Comparison of ENCODE assay signal across 12 mouse cellular contexts in genomic region chr3:95734092-95734702, GRCm38 (mm10). TPM values are rescaled to one million over a fixed set of nuclear protein-coding genes. Genes with fewer than 3 reads are reported as not detected.
DNase-seq lines count a peak whose midpoint lies in the region; ATAC-seq and TF ChIP-seq lines count a peak whose summit lies in the region.
"Had no signal": no experiment of that assay in that cellular context is flagged by ENCODE, and none has a peak within 500 bp of the region (broad histone marks: within the 10 kb centered on the region; RNA-seq: fewer than 3 reads in every experiment).

No protein-coding gene starts in this region.

- no peaks in the 10 kb centered on the region for H3K27me3 ChIP-seq in C2C12 (ENCODE audit: control insufficient read depth, insufficient read depth, insufficient read length)
- no peaks in the 10 kb centered on the region for H3K27me3 ChIP-seq in intestine, postnatal 0 days (replicated peaks; ENCODE audit: control insufficient read depth, insufficient read depth, low read length)
- H3K27me3 ChIP-seq: hindbrain, embryonic 15.5 days; lung, embryonic 15.5 days had no signal

- WGBS in intestine, postnatal 0 days, result 61% methylated on average over 13 of the region's 13 CpGs

- no peaks in the 10 kb centered on the region for H3K9me3 ChIP-seq in intestine, postnatal 0 days (ENCODE audit: control insufficient read depth)
- H3K9me3 ChIP-seq: hindbrain, embryonic 15.5 days; lung, embryonic 15.5 days had no signal

- no peak overlapping the region for H3K4me3 ChIP-seq in C2C12 (ENCODE audit: insufficient read depth, poor library complexity, severe bottlenecking)
- H3K4me3 ChIP-seq in intestine, postnatal 0 days (ENCODE audit: low read depth, low read length), result no peak overlapping the region
- H3K4me3 ChIP-seq: hindbrain, embryonic 15.5 days; lung, embryonic 15.5 days had no signal

- H3K79me3 ChIP-seq in C2C12 (ENCODE audit: low read depth), result peaks cover 1% of the 10 kb centered on the region

- H3K79me2 ChIP-seq in C2C12 (ENCODE audit: control insufficient read depth, insufficient read depth), result peaks cover 35% of the 10 kb centered on the region

- TF ChIP-seq CTCF in C2C12 (IDR thresholded peaks at IDR 0.05; ENCODE audit: control insufficient read depth, insufficient read depth, insufficient read length), result no peak
- TF ChIP-seq CTCF in intestine, postnatal 0 days (IDR thresholded peaks at IDR 0.05; ENCODE audit: low read depth), result no peak

- no peak overlapping the region; the same call in 1 of the 2 replicates for H3K27ac ChIP-seq in intestine, postnatal 0 days (ENCODE audit: low read depth, low read length)
- H3K27ac ChIP-seq: hindbrain, embryonic 15.5 days; lung, embryonic 15.5 days had no signal

- H3K4me1 ChIP-seq in intestine, postnatal 0 days (replicated peaks; ENCODE audit: control insufficient read depth, insufficient read depth, low read length), result no peaks in the 10 kb centered on the region
- H3K4me1 ChIP-seq: hindbrain, embryonic 15.5 days had no signal

- peak; percentile 75 for DNase-seq in 3134 (ENCODE audit: extremely low read depth, insufficient read length, low spot score)
- peak; percentile 31 for DNase-seq in c-Kit-negative CD71-positive TER-119-positive erythroid progenitor cells, embryonic 14.5 days (ENCODE audit: low read depth, low spot score)
- DNase-seq in layer of hippocampus, postnatal 14 days (ENCODE audit: low spot score in 2 of 2), result no peak
- DNase-seq in cerebellum, adult 11 months, result no peak
- DNase-seq in kidney, postnatal 36 days, result no peak
- no peak for DNase-seq in thymus, postnatal 25 days
- DNase-seq: embryo, embryonic 11 days; layer of hippocampus, adult 9-11 months had no signal

- H3K4me2 ChIP-seq in intestine, postnatal 0 days (replicated peaks; ENCODE audit: low read depth), result no peak overlapping the region
- H3K4me2 ChIP-seq: hindbrain, embryonic 15.5 days; lung, embryonic 15.5 days had no signal

- H3K36me3 ChIP-seq in C2C12 (ENCODE audit: control insufficient read depth, insufficient read depth), result peaks cover 40% of the 10 kb centered on the region
- H3K36me3 ChIP-seq in intestine, postnatal 0 days (ENCODE audit: control insufficient read depth, insufficient read depth), result peaks cover 11% of the 10 kb centered on the region; the same call in 1 of the 2 replicates

- 0 out of 2 replicates have a peak overlapping the region, but pooled peaks have one; percentile 11 for H3K9ac ChIP-seq in intestine, postnatal 0 days (ENCODE audit: low read depth, low read length)
- H3K9ac ChIP-seq: hindbrain, embryonic 15.5 days; lung, embryonic 15.5 days had no signal

- no peak overlapping the region for H3ac ChIP-seq in C2C12 (ENCODE audit: control insufficient read depth, insufficient read length, low read depth)

- ATAC-seq in intestine, postnatal 0 days, result no peak

TF ChIP-seq in C2C12, 6 proteins besides CTCF, POLR2A, EP300 and RAD21:
- TF ChIP-seq FOSL1 (IDR thresholded peaks at IDR 0.05; ENCODE audit: insufficient read depth, low read length, poor library complexity, severe bottlenecking) (peak; percentile 20), USF1 (IDR thresholded peaks at IDR 0.05; ENCODE audit: low read depth) (no peak), MAX (IDR thresholded peaks at IDR 0.05) (peak; percentile 49)

RNA-seq across cellular contexts. Expression of gene Ecm1, which starts 5.2 kb away (rescaled TPM):
- 189 TPM for polyA plus RNA-seq in C2C12 (2012; fragmentation: generic; extraction: Trizol)
- 35.8 and 39.1 TPM in 2 replicates for polyA plus RNA-seq in intestine, postnatal 0 days (2015; fragmentation: Nextera tagmentation; extraction: Ambion mirVana)
- total RNA-seq in layer of hippocampus, postnatal 14 days (2021), result 10 to 100 TPM; 12.2 to 13.7 TPM

RNA-seq across cellular contexts. Expression of gene Tars2, which starts 25.8 kb away (rescaled TPM):
- polyA plus RNA-seq in C2C12 (2012; fragmentation: generic; extraction: Trizol), result 32.8 TPM
- polyA plus RNA-seq in intestine, postnatal 0 days (2015; fragmentation: Nextera tagmentation; extraction: Ambion mirVana), result 14.9 TPM in 2 replicates
- total RNA-seq in layer of hippocampus, postnatal 14 days (2021), result 10 to 100 TPM; 39.9 to 40.0 TPM

RNA-seq across cellular contexts. Expression of gene Adamtsl4, which starts 46.5 kb away (rescaled TPM):
- polyA plus RNA-seq in C2C12 (2012; fragmentation: generic; extraction: Trizol), result 3.1 TPM
- 3.2 and 3.8 TPM in 2 replicates for polyA plus RNA-seq in intestine, postnatal 0 days (2015; fragmentation: Nextera tagmentation; extraction: Ambion mirVana)
- 1 to 10 TPM; 3.0 to 4.1 TPM for total RNA-seq in layer of hippocampus, postnatal 14 days (2021)

Comparison
In these comparisons a context has a peak if more than half of its experiments do, and no peak if none do; other contexts are left out.
1. DNase-seq: peak in 3134 (single experiment) and c-Kit-negative CD71-positive TER-119-positive erythroid progenitor cells, embryonic 14.5 days (single experiment); none in layer of hippocampus, postnatal 14 days (0 of 2), cerebellum, adult 11 months (single experiment), kidney, postnatal 36 days (0 of 2) and thymus, postnatal 25 days (single experiment).